Mouse (Mus musculus): Measurements from ENCODE around the gene Ikzf3. TPM values are rescaled to one million over a fixed set of nuclear protein-coding genes. Genes with fewer than 3 reads are reported as not detected.

Ikzf3 gene
- polyA plus RNA-seq, 1 experiment from 2014 or later = 0.85 TPM

DNA sequence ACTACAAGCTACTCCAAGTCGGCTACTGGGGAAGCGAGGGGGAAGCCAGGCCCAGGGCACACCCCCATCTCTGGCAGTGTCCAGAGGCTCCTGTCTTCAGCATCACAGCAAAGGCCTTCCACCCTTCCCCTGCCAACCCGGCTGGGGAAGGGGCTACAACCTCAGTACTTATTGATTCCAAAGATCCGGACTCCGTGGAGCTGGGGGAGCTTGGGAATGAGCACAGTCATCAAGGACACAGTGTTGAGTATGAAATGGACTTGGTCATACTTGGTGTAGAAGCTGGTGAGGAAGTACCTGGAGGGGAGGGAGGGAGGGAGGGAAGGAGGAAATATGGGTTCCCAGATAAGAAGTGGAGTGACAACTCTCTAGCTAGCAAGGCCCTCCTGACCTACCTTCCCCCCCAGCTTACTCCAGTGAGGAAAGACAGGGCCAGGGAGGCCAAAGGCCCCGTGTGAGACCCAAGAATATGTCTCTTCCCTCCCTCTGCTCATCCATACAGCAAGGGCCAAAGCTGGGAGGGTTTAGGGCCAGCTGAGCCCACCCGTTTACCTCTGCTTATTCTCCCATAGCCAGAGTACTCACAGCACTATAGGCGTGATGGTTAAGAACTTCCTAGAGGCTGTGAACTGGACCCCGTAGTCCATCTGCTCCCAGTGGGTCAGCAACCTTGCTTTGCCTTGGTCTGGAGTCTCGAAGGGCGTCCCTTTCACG lies 36.9 kb upstream of the Ikzf3 start:
- Histone ChIP-seq H3K4me3 (ENCODE audit: inconsistent target) (no peak overlapping the region), H3K79me2 (ENCODE audit: inconsistent target) (peaks cover 27% of the 10 kb centered on the region), H3K36me3 (ENCODE audit: inconsistent target) (peaks cover 15% of the 10 kb centered on the region; the same call in 1 of the 2 replicates), H3K27ac (no peak overlapping the region)
- 61% methylated on average over 11 of the region's 12 CpGs for WGBS (ENCODE audit: missing documents)

GRCm38 (mm10) chr11:98582030-98582388 lies 36.2 kb upstream of the Ikzf3 start:
- 69% methylated on average over 8 of the region's 8 CpGs for WGBS (ENCODE audit: missing documents)
- H3K79me2 ChIP-seq (ENCODE audit: inconsistent target) = peaks cover 27% of the 10 kb centered on the region
- H3K27ac ChIP-seq = no peak overlapping the region
- H3K36me3 ChIP-seq (ENCODE audit: inconsistent target) = peaks cover 15% of the 10 kb centered on the region; the same call in 1 of the 2 replicates
- H3K4me3 ChIP-seq (ENCODE audit: inconsistent target) = no peak overlapping the region

GRCm38 (mm10) chr11:98581286-98582029 lies 35.6 kb upstream of the Ikzf3 start:
- WGBS (ENCODE audit: missing documents) = 46% methylated on average over 16 of the region's 17 CpGs
- peaks cover 15% of the 10 kb centered on the region; the same call in 1 of the 2 replicates for H3K36me3 ChIP-seq (ENCODE audit: inconsistent target)

GRCm38 (mm10) chr11:98580301-98581121 lies 34.7 kb upstream of the Ikzf3 start:
- no peak overlapping the region for H3K4me3 ChIP-seq (ENCODE audit: inconsistent target)
- H3K36me3 ChIP-seq (ENCODE audit: inconsistent target) = peaks cover 15% of the 10 kb centered on the region; the same call in 1 of the 2 replicates
- WGBS (ENCODE audit: missing documents) = 63% methylated on average over 15 of the region's 16 CpGs
- H3K27ac ChIP-seq = no peak overlapping the region
- peaks cover 14% of the 10 kb centered on the region for H3K79me2 ChIP-seq (ENCODE audit: inconsistent target)

More at GRCm38 (mm10) chr11:98581286-98582029, 35.6 kb upstream of the Ikzf3 start:
- peaks cover 23% of the 10 kb centered on the region for H3K79me2 ChIP-seq (ENCODE audit: inconsistent target)
- no peak overlapping the region for H3K4me3 ChIP-seq (ENCODE audit: inconsistent target)
- H3K27ac ChIP-seq = no peak overlapping the region

DNA sequence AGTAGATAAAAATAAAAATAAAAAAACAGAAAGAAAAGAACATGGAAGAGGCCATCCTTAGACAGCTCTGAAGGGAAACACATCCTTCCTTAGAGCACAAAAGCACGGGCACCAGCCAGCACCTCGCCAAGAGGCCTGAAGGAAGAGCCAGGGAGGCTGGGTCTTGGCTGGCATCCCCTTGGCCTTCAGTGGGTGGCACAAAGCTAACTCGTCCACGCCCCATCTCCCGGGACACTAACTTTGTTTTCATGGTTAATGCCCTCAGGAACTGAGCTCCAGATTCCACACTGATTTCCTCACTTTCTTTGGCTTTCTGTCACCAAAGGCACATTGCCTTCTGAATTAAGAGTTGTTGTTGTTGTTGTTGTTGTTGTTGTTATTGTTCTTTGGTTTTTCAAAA lies 31.9 kb upstream of the Ikzf3 start:
- WGBS (ENCODE audit: missing documents) = 93% methylated on average over 5 of the region's 5 CpGs
- Histone ChIP-seq H3K4me3 (ENCODE audit: inconsistent target) (no peak overlapping the region), H3K79me2 (ENCODE audit: inconsistent target) (no peaks in the 10 kb centered on the region), H3K27ac (no peak overlapping the region), H3K36me3 (ENCODE audit: inconsistent target) (peaks cover 8% of the 10 kb centered on the region; the same call in 1 of the 2 replicates)

DNA sequence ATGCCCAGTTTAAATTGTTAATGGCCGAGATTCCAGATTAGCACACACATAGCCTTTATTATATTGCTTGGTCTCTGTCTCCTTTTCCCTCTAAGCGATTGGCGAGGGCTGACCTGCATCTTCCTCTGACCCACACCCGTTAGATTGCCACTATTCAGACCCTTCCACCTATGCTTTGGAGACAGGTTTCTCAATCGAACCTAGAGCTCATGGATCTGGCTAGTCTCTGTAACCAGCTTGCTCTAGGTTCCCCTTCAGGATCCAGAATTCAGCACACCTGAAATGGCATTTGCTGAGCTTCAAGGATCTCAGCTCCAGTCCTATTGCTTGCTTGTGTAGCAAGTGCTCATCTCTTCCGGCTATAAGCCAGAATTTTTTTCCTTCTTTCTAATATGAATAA lies 23.6 kb upstream of the Ikzf3 start:
- H3K36me3 ChIP-seq (ENCODE audit: inconsistent target) = no peaks in the 10 kb centered on the region
- no peak overlapping the region for H3K27ac ChIP-seq
- 84% methylated on average over 6 of the region's 6 CpGs for WGBS (ENCODE audit: missing documents)
- no peaks in the 10 kb centered on the region for H3K79me2 ChIP-seq (ENCODE audit: inconsistent target)
- H3K4me3 ChIP-seq (ENCODE audit: inconsistent target) = no peak overlapping the region

DNA sequence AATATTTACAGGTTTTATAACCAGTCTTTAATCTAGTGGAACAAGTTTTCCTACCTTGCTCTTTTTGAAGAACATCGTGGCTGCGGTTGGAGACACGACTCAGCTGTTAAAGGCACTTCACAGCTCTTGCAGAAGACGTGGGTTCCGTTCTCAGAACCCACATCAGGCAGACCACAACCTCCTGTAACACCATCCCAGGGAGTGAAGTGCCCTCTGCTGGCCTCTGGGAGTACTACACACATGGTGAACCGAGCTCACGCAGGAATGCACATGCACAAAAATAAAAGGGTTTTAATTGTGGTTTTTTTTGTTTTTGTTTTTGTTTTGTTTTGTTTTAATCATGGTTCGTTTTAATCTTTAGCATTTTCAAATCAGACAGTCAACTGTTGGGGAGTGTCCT lies 22.5 kb upstream of the Ikzf3 start:
- no peaks in the 10 kb centered on the region for H3K36me3 ChIP-seq (ENCODE audit: inconsistent target)
- H3K79me2 ChIP-seq (ENCODE audit: inconsistent target) = no peaks in the 10 kb centered on the region
- H3K27ac ChIP-seq = no peak overlapping the region
- WGBS (ENCODE audit: missing documents) = 86% methylated on average over 8 of the region's 8 CpGs
- H3K4me3 ChIP-seq (ENCODE audit: inconsistent target) = no peak overlapping the region

DNA sequence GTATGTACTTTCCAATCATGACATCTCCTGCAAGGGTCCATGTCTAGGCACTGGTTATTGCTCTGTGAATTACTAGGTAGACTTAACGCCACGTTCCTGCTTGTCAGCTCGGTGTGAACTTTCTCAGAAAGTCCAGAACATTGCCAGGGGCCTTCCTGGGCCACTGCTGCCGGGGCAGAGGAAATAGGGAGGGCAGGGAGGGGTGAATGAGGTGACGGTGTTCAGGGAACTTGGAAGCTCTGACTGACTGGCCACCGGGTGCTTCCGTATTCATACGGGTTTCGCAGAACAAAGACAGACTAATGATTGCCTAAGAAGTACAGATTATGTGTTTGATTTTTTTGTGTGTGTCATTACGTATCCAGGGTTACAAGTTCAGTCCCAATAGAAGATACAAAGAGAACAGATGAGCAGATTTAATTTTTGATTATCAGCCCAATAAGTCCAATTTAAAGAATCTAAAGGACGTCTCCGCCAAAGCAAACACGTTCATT lies 18.1 kb upstream of the Ikzf3 start:
- no peaks in the 10 kb centered on the region for H3K79me2 ChIP-seq (ENCODE audit: inconsistent target)
- 54% methylated on average over 13 of the region's 13 CpGs for WGBS (ENCODE audit: missing documents)
- H3K27ac ChIP-seq = no peak overlapping the region
- H3K36me3 ChIP-seq (ENCODE audit: inconsistent target) = no peaks in the 10 kb centered on the region
- no peak overlapping the region for H3K4me3 ChIP-seq (ENCODE audit: inconsistent target)

GRCm38 (mm10) chr11:98563025-98563424 lies 17.2 kb upstream of the Ikzf3 start:
- H3K4me3 ChIP-seq (ENCODE audit: inconsistent target) = no peak overlapping the region
- no peaks in the 10 kb centered on the region for H3K36me3 ChIP-seq (ENCODE audit: inconsistent target)
- no peaks in the 10 kb centered on the region for H3K79me2 ChIP-seq (ENCODE audit: inconsistent target)
- 91% methylated on average over 3 of the region's 3 CpGs for WGBS (ENCODE audit: missing documents)
- no peak overlapping the region for H3K27ac ChIP-seq

DNA sequence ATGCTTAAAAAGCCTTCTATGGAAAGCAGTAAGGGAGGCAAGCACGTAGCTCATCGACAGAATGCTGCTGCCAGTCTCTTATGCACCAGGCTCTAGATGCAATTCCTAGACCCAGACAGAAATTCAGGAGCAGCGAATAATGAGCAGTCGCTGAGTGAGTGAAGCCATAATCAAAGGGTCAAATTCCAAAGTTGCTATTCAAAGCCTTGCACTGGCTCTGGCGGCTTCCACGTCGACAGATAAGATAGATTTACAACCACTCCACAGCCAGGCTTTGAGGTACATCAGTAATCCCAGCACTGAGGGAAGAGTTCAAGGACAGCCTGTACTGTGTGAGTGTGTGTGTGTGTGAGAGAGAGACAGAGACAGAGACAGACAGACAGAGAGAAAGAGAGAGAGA lies 15.1 kb upstream of the Ikzf3 start:
- 84% methylated on average over 7 of the region's 7 CpGs for WGBS (ENCODE audit: missing documents)
- Histone ChIP-seq H3K27ac (no peak overlapping the region), H3K4me3 (ENCODE audit: inconsistent target) (no peak overlapping the region), H3K36me3 (ENCODE audit: inconsistent target) (no peaks in the 10 kb centered on the region), H3K79me2 (ENCODE audit: inconsistent target) (no peaks in the 10 kb centered on the region)

GRCm38 (mm10) chr11:98555124-98555700 lies 9.4 kb upstream of the Ikzf3 start:
- no peaks in the 10 kb centered on the region for H3K79me2 ChIP-seq (ENCODE audit: inconsistent target)
- 67% methylated on average over 12 of the region's 12 CpGs for WGBS (ENCODE audit: missing documents)
- no peak overlapping the region for H3K27ac ChIP-seq
- H3K4me3 ChIP-seq (ENCODE audit: inconsistent target) = no peak overlapping the region
- no peaks in the 10 kb centered on the region for H3K36me3 ChIP-seq (ENCODE audit: inconsistent target)

GRCm38 (mm10) chr11:98553966-98554365 lies 8.1 kb upstream of the Ikzf3 start:
- H3K36me3 ChIP-seq (ENCODE audit: inconsistent target) = no peaks in the 10 kb centered on the region
- no peaks in the 10 kb centered on the region for H3K79me2 ChIP-seq (ENCODE audit: inconsistent target)
- H3K27ac ChIP-seq = no peak overlapping the region
- 90% methylated on average over 3 of the region's 4 CpGs for WGBS (ENCODE audit: missing documents)
- H3K4me3 ChIP-seq (ENCODE audit: inconsistent target) = no peak overlapping the region

GRCm38 (mm10) chr11:98550975-98551828 lies 5.4 kb upstream of the Ikzf3 start, which contains the start of gene Zpbp2:
Zpbp2 (plus strand) TSS chr11:98551097.
- Histone ChIP-seq H3K27ac (no peak within 1 kb of the TSS), H3K79me2 (ENCODE audit: inconsistent target) (no peaks in the 10 kb centered on the region), H3K36me3 (ENCODE audit: inconsistent target) (no peaks in the 10 kb centered on the region), H3K4me3 (ENCODE audit: inconsistent target) (peak within 1 kb of the TSS; percentile 36)
- under 1% methylated on average over 51 of the region's 51 CpGs for WGBS (ENCODE audit: missing documents)

Measured in macrophage (primary cell).